Mouse (Mus musculus) limb, embryonic 11.5 days (tissue): Measurements from ENCODE around the gene Gtf2a2. TPM values are rescaled to one million over a fixed set of nuclear protein-coding genes. Genes with fewer than 3 reads are reported as not detected.

Experiments used
- ATAC-seq: fragments of 200-750 bp; cut with Nextera tagmentation; 2 replicates; pipeline ENCODE4 v1.8.0; 2017; ENCODE audit warnings: low read depth; ENCODE audit not compliant: insufficient number of reproducible peaks, low FRiP score, low TSS enrichment
- DNase-seq: peaks from one replicate; pipeline ENCODE4 v3.0.0-alpha.2; 2015; ENCODE audit warnings: low spot score
- H3K27ac ChIP-seq: fragments of 300-500 bp; sonication (generic); replicated peaks from 2 replicates; pipeline ENCODE4 v1.5.1; 2014; ENCODE audit warnings: low read depth, mild to moderate bottlenecking, low read length
- H3K27me3 ChIP-seq: fragments of 300-500 bp; sonication (generic); 2 replicates; pipeline ENCODE4 v1.6.1; 2014; ENCODE audit warnings: mild to moderate bottlenecking, low read length, mixed read lengths; ENCODE audit not compliant: control insufficient read depth, insufficient read depth
- H3K36me3 ChIP-seq: fragments of 300-500 bp; sonication (generic); 2 replicates; pipeline ENCODE4 v1.6.1; 2014; ENCODE audit warnings: mild to moderate bottlenecking, low read length, moderate library complexity, mixed read lengths; ENCODE audit not compliant: control insufficient read depth, insufficient read depth
- H3K4me1 ChIP-seq: fragments of 300-500 bp; sonication (generic); 2 replicates; pipeline ENCODE4 v1.6.1; 2014; ENCODE audit warnings: low read length, mixed read lengths; ENCODE audit not compliant: control insufficient read depth, insufficient read depth
- H3K4me2 ChIP-seq: fragments of 300-500 bp; sonication (generic); 2 replicates; pipeline ENCODE4 v1.6.1; 2014; ENCODE audit warnings: low read depth, mild to moderate bottlenecking, moderate library complexity; ENCODE audit not compliant: severe bottlenecking
- H3K4me3 ChIP-seq: fragments of 300-500 bp; sonication (generic); 2 replicates; pipeline ENCODE4 v1.5.1; 2014; ENCODE audit warnings: low read depth, low read length
- H3K9ac ChIP-seq: fragments of 300-500 bp; sonication (generic); 2 replicates; pipeline ENCODE4 v1.6.1; 2014; ENCODE audit warnings: mild to moderate bottlenecking, low read length
- H3K9me3 ChIP-seq: fragments of 300-500 bp; sonication (generic); 2 replicates; pipeline ENCODE4 v1.6.1; 2016; ENCODE audit warnings: low read length; ENCODE audit not compliant: control insufficient read depth
- WGBS: fragments of 180-500 bp; shearing (Covaris S2); extraction: QIAGEN DNeasy Blood & Tissue Kit; methylation state at CpG from one replicate; pipeline ENCODE4 v1.1.7; 2014; 5-methylcytosine and 5-hydroxymethylcytosine counted together
- polyA plus RNA-seq: library from polyadenylated mRNA; unstranded; fragments of >200 nt; fragmentation: Nextera tagmentation; extraction: Ambion mirVana; gene quantifications from 2 replicates; pipeline ENCODE4 v1.2.1, GENCODE M21; 2014

Gtf2a2 gene
- polyA plus RNA-seq, 1 experiment from 2014 or later = 204 TPM

DNA sequence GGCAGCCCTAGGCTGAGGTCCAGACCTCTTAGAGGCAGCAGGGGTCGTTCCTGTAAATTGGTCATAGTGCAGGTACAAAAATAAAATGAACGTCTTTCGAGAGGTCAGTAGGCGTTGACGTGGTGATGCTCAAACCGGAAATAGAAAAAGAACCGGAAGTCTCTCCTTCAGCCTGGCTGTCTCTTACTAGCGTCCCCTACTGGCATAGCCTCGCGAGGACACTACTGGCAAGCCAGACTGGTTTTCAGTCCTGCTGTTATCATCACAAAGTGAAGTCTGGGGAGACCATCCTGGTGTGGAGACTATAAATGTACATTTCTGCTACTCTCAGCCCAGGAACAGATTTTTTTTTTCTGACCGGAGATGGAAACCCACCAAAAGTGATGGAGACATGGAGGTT, 28.2 kb downstream of the Gtf2a2 start:
- Histone ChIP-seq H3K4me2 (no peak overlapping the region), H3K4me1 (no peaks in the 10 kb centered on the region), H3K27ac (no peak overlapping the region), H3K36me3 (no peaks in the 10 kb centered on the region; the same call in 1 of the 2 replicates), H3K27me3 (no peaks in the 10 kb centered on the region), H3K9ac (no peak overlapping the region), H3K4me3 (no peak overlapping the region), H3K9me3 (no peaks in the 10 kb centered on the region)
- no peak for DNase-seq
- 87% methylated on average over 11 of the region's 11 CpGs for WGBS
- ATAC-seq = no peak

DNA sequence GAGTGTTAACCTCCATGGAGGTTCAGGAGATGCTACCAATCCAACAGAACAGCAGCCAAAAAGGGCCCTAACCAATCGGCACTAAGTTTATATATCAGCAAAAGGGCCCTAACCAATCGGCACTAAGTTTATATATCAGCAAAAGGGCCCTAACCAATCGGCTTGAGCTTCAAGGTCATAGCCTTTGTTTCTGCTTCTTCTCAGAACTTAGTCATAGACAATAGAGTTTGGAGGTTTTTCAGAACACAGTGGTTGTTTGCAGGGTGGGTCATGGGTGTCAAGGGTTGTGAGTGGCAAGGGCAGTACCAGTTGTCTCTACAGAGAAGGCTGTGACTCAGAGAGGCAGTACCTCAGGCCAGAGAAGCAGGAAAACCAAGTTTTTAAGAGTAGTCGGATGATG, 29.8 kb downstream of the Gtf2a2 start:
- Histone ChIP-seq H3K9me3 (no peaks in the 10 kb centered on the region), H3K4me2 (no peak overlapping the region), H3K27ac (no peak overlapping the region), H3K36me3 (no peaks in the 10 kb centered on the region; the same call in 1 of the 2 replicates), H3K9ac (no peak overlapping the region), H3K4me3 (no peak overlapping the region), H3K4me1 (no peaks in the 10 kb centered on the region), H3K27me3 (no peaks in the 10 kb centered on the region)
- DNase-seq (no peak), ATAC-seq (no peak)
- 95% methylated on average over 4 of the region's 4 CpGs for WGBS

DNA sequence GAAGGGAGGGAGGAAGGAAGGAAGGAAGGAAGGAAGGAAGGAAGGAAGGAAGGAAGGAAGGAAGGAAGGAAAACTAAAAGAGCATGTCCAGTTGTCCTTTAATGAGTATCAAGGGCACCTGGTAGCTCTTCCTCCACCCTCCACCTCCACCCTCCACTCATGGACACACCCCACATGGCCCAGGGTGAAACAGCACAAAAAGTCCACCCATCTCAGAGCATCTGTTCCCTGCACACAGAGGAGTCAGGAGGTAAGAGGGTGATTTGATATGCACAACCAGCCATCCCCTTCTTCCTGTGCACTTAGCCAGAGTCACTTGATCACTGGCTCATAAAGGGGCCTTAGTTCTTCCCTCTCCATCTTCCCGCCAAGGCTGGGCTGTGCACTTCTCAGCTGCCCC, 30.6 kb downstream of the Gtf2a2 start:
- WGBS = 56% methylated on average over 1 of the region's 1 CpGs
- Histone ChIP-seq H3K9ac (no peak overlapping the region), H3K9me3 (no peaks in the 10 kb centered on the region), H3K27ac (no peak overlapping the region), H3K36me3 (no peaks in the 10 kb centered on the region; the same call in 1 of the 2 replicates), H3K4me1 (no peaks in the 10 kb centered on the region), H3K27me3 (no peaks in the 10 kb centered on the region), H3K4me2 (no peak overlapping the region), H3K4me3 (no peak overlapping the region)
- DNase-seq (no peak), ATAC-seq (no peak)

DNA sequence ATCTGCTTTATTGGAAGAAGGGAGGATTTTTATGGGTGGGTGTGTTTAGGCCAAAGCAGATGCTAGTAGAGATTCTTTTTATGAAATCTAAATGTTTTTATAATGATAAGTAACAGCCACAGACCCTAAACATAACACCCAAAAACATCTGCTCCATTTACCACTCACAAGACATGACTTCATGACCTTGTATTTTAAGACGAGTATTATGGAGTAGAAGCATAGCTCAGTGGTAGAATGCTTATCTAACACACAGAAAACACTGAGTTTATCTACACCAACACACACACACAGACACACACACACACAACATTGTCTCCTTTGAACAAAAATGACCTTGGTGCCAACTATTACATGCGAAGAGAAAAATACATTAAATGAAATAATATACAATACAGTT, 32.5 kb downstream of the Gtf2a2 start:
- Histone ChIP-seq H3K4me2 (no peak overlapping the region), H3K36me3 (no peaks in the 10 kb centered on the region; the same call in 1 of the 2 replicates), H3K4me3 (no peak overlapping the region), H3K9me3 (no peaks in the 10 kb centered on the region), H3K27me3 (no peaks in the 10 kb centered on the region), H3K4me1 (no peaks in the 10 kb centered on the region), H3K27ac (no peak overlapping the region), H3K9ac (no peak overlapping the region)
- WGBS = 79% methylated on average over 2 of the region's 2 CpGs
- ATAC-seq (no peak), DNase-seq (no peak)

DNA sequence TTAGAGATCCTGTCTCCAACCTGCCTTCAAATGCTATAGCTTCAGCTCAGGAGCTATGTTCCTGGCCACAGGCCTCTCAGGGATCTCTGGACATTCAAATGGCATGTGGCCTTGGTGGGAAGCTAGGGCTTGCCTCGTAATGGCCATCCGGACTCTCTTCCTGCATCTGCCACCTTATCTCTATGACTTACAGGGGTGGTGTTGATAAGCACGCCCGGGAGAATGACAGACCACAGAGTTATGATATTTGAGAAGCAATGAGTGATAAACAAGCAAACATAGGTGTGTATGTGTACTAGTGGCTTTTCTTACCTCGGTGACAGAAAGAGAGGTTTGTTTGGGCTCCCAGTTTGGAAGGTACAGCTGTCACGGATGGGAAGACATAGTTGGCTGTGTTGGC, 33.9 kb downstream of the Gtf2a2 start:
- Histone ChIP-seq H3K4me2 (no peak overlapping the region), H3K4me1 (no peaks in the 10 kb centered on the region), H3K27ac (no peak overlapping the region), H3K4me3 (no peak overlapping the region), H3K27me3 (no peaks in the 10 kb centered on the region), H3K36me3 (no peaks in the 10 kb centered on the region; the same call in 1 of the 2 replicates), H3K9me3 (no peaks in the 10 kb centered on the region), H3K9ac (no peak overlapping the region)
- WGBS = 88% methylated on average over 6 of the region's 6 CpGs
- no peak for DNase-seq
- ATAC-seq = no peak

DNA sequence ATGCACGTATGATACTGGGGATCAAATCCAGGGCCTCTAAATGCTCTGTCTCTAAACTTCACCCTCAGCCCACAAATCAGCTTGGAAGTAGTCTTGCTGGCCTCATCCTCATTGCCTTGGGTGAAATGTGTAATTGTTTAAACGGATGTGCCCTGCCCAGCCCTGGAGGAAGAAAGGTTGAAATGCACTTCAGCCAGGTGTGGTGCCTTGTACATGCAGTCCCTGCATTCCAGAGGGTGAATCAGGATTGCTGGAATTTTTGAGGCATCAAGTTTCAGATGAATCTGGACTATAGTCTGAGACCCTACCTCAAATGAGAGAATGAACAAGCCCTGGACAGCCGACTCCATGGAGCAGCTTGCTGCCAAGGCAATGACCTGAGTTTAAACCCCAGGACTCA, 35.5 kb downstream of the Gtf2a2 start:
- H3K27ac ChIP-seq = no peak overlapping the region
- no peak overlapping the region for H3K4me2 ChIP-seq

DNA sequence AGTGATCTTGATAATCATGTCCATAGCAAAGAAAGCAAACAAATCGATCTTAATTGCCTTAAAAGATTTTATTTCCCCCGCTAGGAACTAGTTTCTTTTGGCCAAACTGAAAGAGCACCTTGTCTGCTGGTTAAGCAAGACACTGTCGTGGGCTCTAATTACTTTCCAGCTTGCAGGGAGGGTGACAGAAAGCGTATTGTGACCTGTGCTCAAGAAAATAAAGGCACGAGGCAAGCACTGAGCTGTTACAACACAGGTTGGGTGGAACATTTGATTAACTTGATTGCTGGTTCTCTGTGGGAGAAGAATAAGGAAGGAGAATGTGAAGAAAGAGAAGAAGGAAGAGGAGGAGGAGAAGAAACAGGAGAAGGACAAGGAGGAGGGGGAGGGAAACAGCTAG, 35.9 kb downstream of the Gtf2a2 start:
- H3K4me2 ChIP-seq = no peak overlapping the region
- WGBS = 46% methylated on average over 5 of the region's 5 CpGs
- H3K9ac ChIP-seq = no peak overlapping the region
- ATAC-seq = no peak
- no peak overlapping the region for H3K4me3 ChIP-seq
- no peaks in the 10 kb centered on the region for H3K4me1 ChIP-seq
- no peaks in the 10 kb centered on the region for H3K27me3 ChIP-seq
- no peaks in the 10 kb centered on the region for H3K9me3 ChIP-seq
- no peak for DNase-seq
- no peak overlapping the region for H3K27ac ChIP-seq
- H3K36me3 ChIP-seq = no peaks in the 10 kb centered on the region

More for the DNA sequence above, 35.5 kb downstream of the Gtf2a2 start:
- Histone ChIP-seq H3K4me1 (no peaks in the 10 kb centered on the region), H3K27me3 (no peaks in the 10 kb centered on the region), H3K9ac (no peak overlapping the region), H3K36me3 (no peaks in the 10 kb centered on the region; the same call in 1 of the 2 replicates), H3K4me3 (no peak overlapping the region), H3K9me3 (no peaks in the 10 kb centered on the region)
- DNase-seq (peak; percentile 24), ATAC-seq (no peak)
- WGBS = 56% methylated on average over 3 of the region's 3 CpGs

DNA sequence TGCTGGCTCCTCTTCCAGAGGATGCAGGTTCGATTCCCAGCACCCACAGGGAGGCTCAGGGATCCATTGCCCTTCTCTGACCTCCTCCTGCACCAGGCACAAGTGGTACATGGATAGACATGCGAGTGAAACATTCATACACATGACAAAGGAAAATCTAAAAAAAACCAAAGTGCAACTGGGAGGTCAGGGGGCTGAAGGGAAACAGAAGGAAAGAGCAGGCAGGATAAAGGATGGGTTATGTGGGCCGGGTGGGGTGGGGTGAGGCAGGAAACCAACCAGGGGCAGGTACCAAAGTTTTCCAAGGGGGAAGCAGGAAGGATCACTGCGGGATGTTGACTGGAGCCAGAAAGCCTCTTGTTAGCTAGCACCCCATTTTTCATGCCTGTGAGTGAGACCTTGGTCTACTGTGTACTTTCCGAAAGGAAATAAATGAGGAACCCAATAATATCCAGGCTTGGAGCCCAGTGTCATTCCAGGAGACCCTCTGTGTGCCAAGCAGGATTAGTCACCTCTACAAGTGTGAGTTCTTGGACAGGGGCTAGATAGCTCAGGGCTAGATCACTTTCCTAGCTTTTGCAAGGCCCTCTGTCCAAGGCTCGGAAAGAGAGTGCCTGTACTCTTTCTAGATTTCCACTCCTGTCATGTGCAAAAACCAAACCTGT, 36.5 kb downstream of the Gtf2a2 start:
- H3K36me3 ChIP-seq = no peaks in the 10 kb centered on the region
- no peaks in the 10 kb centered on the region for H3K4me1 ChIP-seq
- no peaks in the 10 kb centered on the region for H3K9me3 ChIP-seq
- ATAC-seq (no peak), DNase-seq (no peak)
- H3K4me2 ChIP-seq = no peak overlapping the region
- H3K4me3 ChIP-seq = no peak overlapping the region
- H3K9ac ChIP-seq = no peak overlapping the region
- no peaks in the 10 kb centered on the region for H3K27me3 ChIP-seq
- WGBS = 63% methylated on average over 6 of the region's 6 CpGs
- no peak overlapping the region for H3K27ac ChIP-seq

DNA sequence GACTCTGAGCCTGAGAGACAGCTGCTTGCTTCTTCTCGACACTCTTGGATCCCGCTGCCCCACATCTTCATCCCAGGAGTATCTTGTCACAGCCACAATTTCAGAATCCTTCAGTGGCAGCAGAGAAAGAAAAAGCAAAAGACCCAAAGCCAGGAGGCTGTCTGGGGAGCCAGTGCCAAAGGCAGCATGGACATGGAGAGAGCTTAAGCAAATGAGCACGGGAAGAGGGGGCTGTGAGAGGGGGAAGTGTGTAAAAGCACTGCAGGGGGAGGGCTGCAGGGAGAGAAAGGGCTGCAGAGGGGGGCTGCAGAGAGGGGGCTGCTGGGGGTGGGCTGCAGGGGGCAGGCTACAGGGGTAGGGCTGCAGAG, 37.0 kb downstream of the Gtf2a2 start:
- DNase-seq = no peak

More for the DNA sequence above, 37.0 kb downstream of the Gtf2a2 start:
- no peaks in the 10 kb centered on the region for H3K9me3 ChIP-seq
- no peak overlapping the region for H3K9ac ChIP-seq
- H3K27ac ChIP-seq = no peak overlapping the region
- H3K4me1 ChIP-seq = no peaks in the 10 kb centered on the region
- 34% methylated on average over 3 of the region's 3 CpGs for whole genome bisulfite sequencing
- no peak overlapping the region for H3K4me3 ChIP-seq
- ATAC-seq = no peak
- H3K36me3 ChIP-seq = no peaks in the 10 kb centered on the region
- no peaks in the 10 kb centered on the region for H3K27me3 ChIP-seq
- H3K4me2 ChIP-seq = no peak overlapping the region
